Mouse (Mus musculus) forebrain, embryonic 11.5 days (tissue): Measurements from ENCODE around the gene Atg101. TPM values are rescaled to one million over a fixed set of nuclear protein-coding genes. Genes with fewer than 3 reads are reported as not detected.

ENCODE experiments used
- ATAC-seq: fragments of 200-750 bp; cut with Nextera tagmentation; replicated peaks from 2 replicates; pipeline ENCODE4 v1.8.0; 2017; ENCODE audit warnings: moderate TSS enrichment; ENCODE audit not compliant: low FRiP score
- DNase-seq: peaks from one replicate; pipeline ENCODE4 v3.0.0-alpha.2; 2017; ENCODE audit warnings: low spot score
- H3K27ac ChIP-seq: fragments of 300-500 bp; sonication (generic); 2 replicates; pipeline ENCODE4 v1.5.1; 2014; ENCODE audit warnings: low read depth, low read length
- H3K27me3 ChIP-seq: fragments of 300-500 bp; sonication (generic); 2 replicates; pipeline ENCODE4 v1.6.1; 2014; ENCODE audit warnings: mild to moderate bottlenecking, low read length, mixed read lengths; ENCODE audit not compliant: control insufficient read depth, insufficient read depth
- H3K36me3 ChIP-seq: fragments of 300-500 bp; sonication (generic); 2 replicates; pipeline ENCODE4 v1.6.1; 2014; ENCODE audit warnings: mild to moderate bottlenecking, low read length, moderate library complexity, mixed read lengths; ENCODE audit not compliant: control insufficient read depth, insufficient read depth
- H3K4me1 ChIP-seq: fragments of 300-500 bp; sonication (generic); replicated peaks from 2 replicates; pipeline ENCODE4 v1.6.1; 2014; ENCODE audit warnings: low read length, mixed read lengths; ENCODE audit not compliant: control insufficient read depth, insufficient read depth
- H3K4me2 ChIP-seq: fragments of 300-500 bp; sonication (generic); 2 replicates; pipeline ENCODE4 v1.6.1; 2014; ENCODE audit warnings: low read depth, mild to moderate bottlenecking, low read length, moderate library complexity, mixed read lengths; ENCODE audit not compliant: severe bottlenecking
- H3K4me3 ChIP-seq: fragments of 300-500 bp; sonication (generic); 2 replicates; pipeline ENCODE4 v1.5.1; 2014; ENCODE audit warnings: low read depth, low read length
- H3K9ac ChIP-seq: fragments of 300-500 bp; sonication (generic); 2 replicates; pipeline ENCODE4 v1.6.1; 2014; ENCODE audit warnings: low read length
- H3K9me3 ChIP-seq: fragments of 300-500 bp; sonication (generic); 2 replicates; pipeline ENCODE4 v1.6.1; 2016; ENCODE audit warnings: low read length, mixed read lengths; ENCODE audit not compliant: control insufficient read depth
- WGBS: fragments of 180-500 bp; shearing (Covaris S2); extraction: QIAGEN DNeasy Blood & Tissue Kit; methylation state at CpG from one replicate; pipeline ENCODE4 v1.1.7; 2014; 5-methylcytosine and 5-hydroxymethylcytosine counted together
- polyA plus RNA-seq: library from polyadenylated mRNA; unstranded; fragments of >200 nt; fragmentation: Nextera tagmentation; extraction: Ambion mirVana; gene quantifications from 2 replicates; pipeline ENCODE4 v1.2.1, GENCODE M21; 2014

The Atg101 gene
- polyA plus RNA-seq, 1 experiment from 2014 or later = 62.1 TPM

- Histone ChIP-seq H3K9me3 (no peaks in the 10 kb centered on the region), H3K27ac (no peak overlapping the region), H3K4me1 (no peaks in the 10 kb centered on the region), H3K27me3 (no peaks in the 10 kb centered on the region), H3K9ac (no peak overlapping the region), H3K4me2 (no peak overlapping the region), H3K36me3 (no peaks in the 10 kb centered on the region), H3K4me3 (no peak overlapping the region)
- 75% methylated on average over 10 of the region's 10 CpGs for WGBS
- ATAC-seq (no peak), DNase-seq (no peak)
Measured at GRCm38 (mm10) chr15:101260387-101260786, 23.7 kb upstream of the Atg101 start.

- Histone ChIP-seq H3K27me3 (no peaks in the 10 kb centered on the region), H3K4me2 (no peak overlapping the region), H3K4me3 (no peak overlapping the region), H3K27ac (no peak overlapping the region), H3K9ac (no peak overlapping the region), H3K36me3 (no peaks in the 10 kb centered on the region), H3K9me3 (no peaks in the 10 kb centered on the region), H3K4me1 (peaks cover 2% of the 10 kb centered on the region; the same call in 1 of the 2 replicates)
- DNase-seq (no peak), ATAC-seq (no peak)
- 61% methylated on average over 13 of the region's 13 CpGs for WGBS
Measured at GRCm38 (mm10) chr15:101260874-101261622, 23.0 kb upstream of the Atg101 start.

- peaks cover 6% of the 10 kb centered on the region; the same call in 1 of the 2 replicates for H3K4me1 ChIP-seq
- no peak overlapping the region for H3K9ac ChIP-seq
- ATAC-seq = no peak
- no peaks in the 10 kb centered on the region for H3K36me3 ChIP-seq
- H3K4me2 ChIP-seq = no peak overlapping the region
- peaks cover 14% of the 10 kb centered on the region for H3K27me3 ChIP-seq
- H3K9me3 ChIP-seq = no peaks in the 10 kb centered on the region; the same call in 1 of the 2 replicates
- 73% methylated on average over 5 of the region's 5 CpGs for WGBS
- H3K27ac ChIP-seq = no peak overlapping the region
- no peak for DNase-seq
- no peak overlapping the region for H3K4me3 ChIP-seq
Measured at GRCm38 (mm10) chr15:101262502-101262901, 21.6 kb upstream of the Atg101 start.

- Histone ChIP-seq H3K27me3 (peaks cover 22% of the 10 kb centered on the region), H3K4me1 (peaks cover 6% of the 10 kb centered on the region; the same call in 1 of the 2 replicates), H3K9me3 (no peaks in the 10 kb centered on the region; the same call in 1 of the 2 replicates), H3K4me2 (peak overlapping the region; percentile 62), H3K9ac (peak overlapping the region; percentile 45; the same call in 1 of the 2 replicates), H3K4me3 (peak overlapping the region; percentile 45), H3K27ac (no peak overlapping the region), H3K36me3 (no peaks in the 10 kb centered on the region; the same call in 1 of the 2 replicates)
- under 1% methylated on average over 55 of the region's 57 CpGs for WGBS
- DNase-seq (peak; percentile 91), ATAC-seq (peak; percentile 75)
Measured at GRCm38 (mm10) chr15:101266132-101266963, 17.7 kb upstream of the Atg101 start.

- DNase-seq = no peak
- Histone ChIP-seq H3K27me3 (peaks cover 22% of the 10 kb centered on the region), H3K36me3 (no peaks in the 10 kb centered on the region; the same call in 1 of the 2 replicates), H3K4me1 (peaks cover 6% of the 10 kb centered on the region; the same call in 1 of the 2 replicates), H3K4me3 (peak overlapping the region; percentile 45), H3K27ac (no peak overlapping the region), H3K9ac (peak overlapping the region; percentile 45; the same call in 1 of the 2 replicates), H3K9me3 (no peaks in the 10 kb centered on the region; the same call in 1 of the 2 replicates), H3K4me2 (peak overlapping the region; percentile 62)
- WGBS = 7% methylated on average over 25 of the region's 25 CpGs
- ATAC-seq = no peak
Measured at GRCm38 (mm10) chr15:101267053-101268032, 16.7 kb upstream of the Atg101 start.

- 93% methylated on average over 29 of the region's 29 CpGs for WGBS
- DNase-seq (no peak), ATAC-seq (no peak)
- H3K36me3 ChIP-seq = no peaks in the 10 kb centered on the region; the same call in 1 of the 2 replicates
- peaks cover 22% of the 10 kb centered on the region for H3K27me3 ChIP-seq
- no peaks in the 10 kb centered on the region; the same call in 1 of the 2 replicates for H3K9me3 ChIP-seq
- no peak overlapping the region for H3K4me2 ChIP-seq
- H3K4me3 ChIP-seq = no peak overlapping the region
- H3K4me1 ChIP-seq = peaks cover 6% of the 10 kb centered on the region; the same call in 1 of the 2 replicates
- no peak overlapping the region for H3K27ac ChIP-seq
- no peak overlapping the region for H3K9ac ChIP-seq
Measured at GRCm38 (mm10) chr15:101270101-101270820, 13.8 kb upstream of the Atg101 start.

GRCm38 (mm10) chr15:101271107-101271506, 13.0 kb upstream of the Atg101 start:
- Histone ChIP-seq H3K4me1 (peaks cover 4% of the 10 kb centered on the region; the same call in 1 of the 2 replicates), H3K27ac (no peak overlapping the region), H3K27me3 (peaks cover 22% of the 10 kb centered on the region), H3K36me3 (no peaks in the 10 kb centered on the region; the same call in 1 of the 2 replicates), H3K4me3 (no peak overlapping the region), H3K9ac (no peak overlapping the region), H3K4me2 (no peak overlapping the region), H3K9me3 (no peaks in the 10 kb centered on the region; the same call in 1 of the 2 replicates)
- 77% methylated on average over 3 of the region's 3 CpGs for WGBS
- DNase-seq (no peak), ATAC-seq (no peak)
